Mouse (Mus musculus) spleen, embryonic (tissue): ENCODE results near the gene Gm340.

Experiments used
- CTCF ChIA-PET: fragments of 350-600 bp; sonication (Branson Sonifier 250); formaldehyde crosslinking; loops from one replicate; lab custom pipeline; 2022; lab: Charles Lee

Gm340 gene

GRCm38 (mm10) chr19:41611683-41612082 is 29.5 kb downstream of the Gm340 start:
- CTCF ChIA-PET = interaction anchor here (0.5 kb wide), 1 partner anchor 268 kb away, joined by 8 read pairs; no protein-coding TSS in a partner anchor

- CTCF ChIA-PET = interaction anchor here (0.6 kb wide), 1 partner anchor 29 kb away, joined by 3 read pairs; no protein-coding TSS in a partner anchor
Observed at GRCm38 (mm10) chr19:41613325-41614087, 31.3 kb downstream of the Gm340 start.

- CTCF ChIA-PET = interaction anchor here (0.5 to 0.6 kb wide), 2 partner anchors 9 to 232 kb away, joined by 3 read pairs; partner anchors contain the start of gene Frat2
Observed at GRCm38 (mm10) chr19:41615606-41616224, 33.5 kb downstream of the Gm340 start.

- CTCF ChIA-PET = interaction anchor here (0.5 to 0.6 kb wide), 2 partner anchors 9 to 232 kb away, joined by 3 read pairs; partner anchors contain the start of gene Frat2
Observed at GRCm38 (mm10) chr19:41616274-41616673, 34.1 kb downstream of the Gm340 start.

GRCm38 (mm10) chr19:41617102-41617501 is 34.9 kb downstream of the Gm340 start:
- CTCF ChIA-PET = no interaction called here

GRCm38 (mm10) chr19:41618153-41618657 is 36.0 kb downstream of the Gm340 start:
- CTCF ChIA-PET = no interaction called here

GRCm38 (mm10) chr19:41618771-41619385 is 36.7 kb downstream of the Gm340 start:
- CTCF ChIA-PET = no interaction called here

- CTCF ChIA-PET = interaction anchor here (0.7 kb wide), 1 partner anchor 57 kb away, joined by 8 read pairs; no protein-coding TSS in a partner anchor
Observed at GRCm38 (mm10) chr19:41620366-41621092, 38.4 kb downstream of the Gm340 start.

GRCm38 (mm10) chr19:41628970-41629369 is 46.8 kb downstream of the Gm340 start:
- CTCF ChIA-PET = interaction anchor here (0.6 to 1.1 kb wide), 2 partner anchors 9 to 134 kb away, joined by 3 read pairs; no protein-coding TSS in a partner anchor

- CTCF ChIA-PET = interaction anchor here (0.7 to 1.1 kb wide), 4 partner anchors 21 to 133 kb away, joined by 3 to 6 read pairs (median 3); no protein-coding TSS in a partner anchor
Observed at GRCm38 (mm10) chr19:41629532-41629931, 47.4 kb downstream of the Gm340 start.

- CTCF ChIA-PET = interaction anchor here (0.7 kb wide), 1 partner anchor 8 kb away, joined by 10 read pairs; no protein-coding TSS in a partner anchor
Observed at GRCm38 (mm10) chr19:41634099-41634498, 51.9 kb downstream of the Gm340 start.

- CTCF ChIA-PET = no interaction called here
Observed at GRCm38 (mm10) chr19:41634999-41635398, 52.8 kb downstream of the Gm340 start.
